Mouse (Mus musculus) limb, embryonic 15.5 days (tissue): ENCODE measurements around the gene Zbtb16. TPM values are rescaled to one million over a fixed set of nuclear protein-coding genes. Genes with fewer than 3 reads are reported as not detected.

Source experiments
- ATAC-seq: fragments of 200-750 bp; cut with Nextera tagmentation; 2 replicates; pipeline ENCODE4 v1.8.0; 2017; ENCODE audit warnings: low read depth, moderate TSS enrichment; ENCODE audit not compliant: insufficient number of reproducible peaks, low FRiP score, low TSS enrichment
- H3K27ac ChIP-seq: fragments of 300-500 bp; sonication (generic); 2 replicates; pipeline ENCODE4 v1.5.1; 2015; ENCODE audit warnings: moderate library complexity, mild to moderate bottlenecking, inconsistent platforms
- H3K27me3 ChIP-seq: fragments of 300-500 bp; sonication (generic); 2 replicates; pipeline ENCODE4 v1.6.1; 2015; ENCODE audit warnings: inconsistent platforms
- H3K36me3 ChIP-seq: fragments of 300-500 bp; sonication (generic); 2 replicates; pipeline ENCODE4 v1.6.1; 2015; ENCODE audit warnings: inconsistent platforms
- H3K4me1 ChIP-seq: fragments of 300-500 bp; sonication (generic); 2 replicates; pipeline ENCODE4 v1.6.1; 2015; ENCODE audit warnings: inconsistent platforms
- H3K4me2 ChIP-seq: fragments of 300-500 bp; sonication (generic); 2 replicates; pipeline ENCODE4 v1.6.1; 2015; ENCODE audit warnings: mild to moderate bottlenecking, inconsistent platforms
- H3K4me3 ChIP-seq: fragments of 300-500 bp; sonication (generic); 2 replicates; pipeline ENCODE4 v1.5.1; 2015; ENCODE audit warnings: mild to moderate bottlenecking, inconsistent platforms
- H3K9ac ChIP-seq: fragments of 300-500 bp; sonication (generic); 2 replicates; pipeline ENCODE4 v1.6.1; 2015; ENCODE audit warnings: inconsistent platforms
- H3K9me3 ChIP-seq: fragments of 300-500 bp; sonication (generic); 2 replicates; pipeline ENCODE4 v1.6.1; 2016; ENCODE audit warnings: inconsistent platforms
- whole genome bisulfite sequencing: fragments of 180-500 bp; shearing (Covaris S2); methylation state at CpG from one replicate; pipeline ENCODE4 v1.1.7; 2015; 5-methylcytosine and 5-hydroxymethylcytosine counted together
- polyA plus RNA-seq: library from polyadenylated mRNA; unstranded; fragments of >200 nt; fragmentation: Nextera tagmentation; extraction: Ambion mirVana; gene quantifications from 2 replicates; pipeline ENCODE4 v1.2.1, GENCODE M21; 2015

Gene Zbtb16
- polyA plus RNA-seq, 1 experiment from 2014 or later = 5.7 TPM

DNA sequence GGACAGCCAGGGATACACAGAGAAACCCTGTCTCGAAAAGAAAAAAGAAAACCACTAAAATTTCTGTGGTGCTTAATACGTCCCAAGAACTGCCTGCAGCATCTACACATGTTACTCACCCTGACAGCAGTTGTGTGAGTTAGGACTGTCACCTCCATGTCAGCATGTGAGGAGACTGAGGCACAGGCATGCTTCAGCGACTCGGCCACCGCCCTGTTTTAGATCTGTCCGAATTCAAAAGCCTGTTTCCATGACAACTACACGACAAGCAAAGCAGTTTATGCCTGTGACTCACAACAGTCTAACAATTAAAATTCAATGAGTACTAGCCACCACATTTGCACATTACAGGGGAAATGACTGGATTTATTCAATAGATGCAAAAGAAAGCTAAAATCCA, 228.6 kb downstream of the Zbtb16 start:
- no peaks in the 10 kb centered on the region for H3K9me3 ChIP-seq
- no peak overlapping the region for H3K4me3 ChIP-seq
- H3K9ac ChIP-seq = no peak overlapping the region
- WGBS = 57% methylated on average over 7 of the region's 7 CpGs
- H3K27ac ChIP-seq = no peak overlapping the region
- no peaks in the 10 kb centered on the region for H3K36me3 ChIP-seq
- H3K4me1 ChIP-seq = no peaks in the 10 kb centered on the region
- H3K4me2 ChIP-seq = no peak overlapping the region
- no peak for ATAC-seq
- no peaks in the 10 kb centered on the region for H3K27me3 ChIP-seq

DNA sequence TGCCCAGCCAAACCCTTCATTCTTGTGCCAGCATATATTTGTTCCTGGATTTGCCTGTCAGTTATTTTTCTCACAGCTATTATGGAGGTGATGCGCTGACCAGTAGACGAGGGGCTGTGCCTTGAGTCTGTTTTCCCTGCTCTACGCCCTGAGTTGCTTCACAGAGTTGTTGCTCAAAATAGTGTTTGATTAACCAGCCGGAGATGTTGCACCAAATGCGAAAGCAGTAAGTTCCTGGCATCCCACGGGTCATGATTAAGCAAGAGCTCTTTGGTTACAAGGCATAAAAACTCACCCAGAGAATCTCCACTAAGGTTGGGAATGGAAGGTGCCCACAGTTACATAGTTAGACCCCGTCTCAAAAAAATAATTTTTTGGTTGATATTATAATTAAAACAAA, 229.9 kb downstream of the Zbtb16 start:
- ATAC-seq = no peak
- Histone ChIP-seq H3K27me3 (no peaks in the 10 kb centered on the region), H3K27ac (no peak overlapping the region), H3K4me2 (no peak overlapping the region), H3K9me3 (no peaks in the 10 kb centered on the region), H3K4me3 (no peak overlapping the region), H3K4me1 (no peaks in the 10 kb centered on the region), H3K9ac (no peak overlapping the region), H3K36me3 (no peaks in the 10 kb centered on the region)
- WGBS = 89% methylated on average over 7 of the region's 7 CpGs

DNA sequence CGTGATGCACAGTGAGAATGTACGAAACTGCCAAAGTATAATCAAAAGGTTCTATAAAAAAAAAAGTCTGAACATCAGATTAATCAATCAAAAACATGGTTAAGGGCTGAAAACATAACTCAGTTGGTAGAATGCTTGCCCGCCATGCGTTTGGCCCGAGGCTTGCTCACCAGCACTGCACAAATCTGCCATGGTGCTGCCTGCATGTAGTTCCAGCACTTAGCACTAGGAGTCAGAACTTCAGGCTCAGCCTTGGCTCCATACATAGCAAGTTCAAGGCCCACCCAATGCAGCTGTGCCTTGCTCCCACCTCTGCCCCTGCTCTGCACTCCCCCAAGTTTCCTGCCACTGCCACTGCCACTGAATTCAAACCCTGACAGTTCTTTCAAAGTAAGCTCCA, 230.3 kb downstream of the Zbtb16 start:
- H3K4me3 ChIP-seq = no peak overlapping the region
- H3K4me1 ChIP-seq = no peaks in the 10 kb centered on the region
- no peak overlapping the region for H3K4me2 ChIP-seq
- no peak for ATAC-seq
- H3K9me3 ChIP-seq = no peaks in the 10 kb centered on the region
- no peaks in the 10 kb centered on the region for H3K36me3 ChIP-seq
- H3K9ac ChIP-seq = no peak overlapping the region
- no peak overlapping the region for H3K27ac ChIP-seq
- 91% methylated on average over 5 of the region's 5 CpGs for WGBS
- H3K27me3 ChIP-seq = no peaks in the 10 kb centered on the region

DNA sequence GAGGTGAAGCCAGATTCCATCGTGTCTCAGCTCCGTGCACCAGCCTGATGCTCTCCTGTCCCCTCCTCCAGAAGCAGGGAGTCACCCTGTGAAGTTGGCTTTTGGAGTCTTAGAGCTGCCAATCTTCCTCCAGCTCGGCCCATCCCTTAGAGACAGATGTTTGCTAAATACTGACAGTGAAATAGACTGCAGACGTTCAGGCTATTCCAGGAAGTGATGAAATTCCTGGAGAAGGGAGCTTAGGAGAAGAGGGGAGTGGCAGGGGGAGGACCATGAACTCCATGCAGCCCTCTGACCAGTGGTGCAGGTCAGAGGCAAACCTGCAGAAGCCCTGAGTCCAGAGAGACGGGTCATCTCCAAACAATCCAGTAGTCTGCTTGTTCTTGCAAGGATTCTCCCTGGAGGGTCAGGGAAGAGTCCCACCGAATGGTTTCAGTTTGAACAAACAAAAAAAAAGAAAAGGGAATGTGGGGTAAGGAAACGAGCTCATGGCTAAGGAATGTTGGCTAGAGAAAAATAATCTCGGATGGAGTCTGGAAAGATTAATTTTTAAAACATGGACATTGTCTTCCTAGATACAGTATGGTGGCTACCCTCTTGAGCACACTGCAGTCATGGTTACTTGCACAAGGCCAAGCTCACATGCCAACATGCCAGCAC, 231.0 kb downstream of the Zbtb16 start, which contains the start of gene Nnmt:
Gene Nnmt, minus strand, starts transcription at position 215 of the 660 bp plus-strand sequence.
- H3K36me3 ChIP-seq = no peaks in the 10 kb centered on the region
- H3K4me1 ChIP-seq = no peaks in the 10 kb centered on the region
- no peaks in the 10 kb centered on the region for H3K9me3 ChIP-seq
- no peaks in the 10 kb centered on the region for H3K27me3 ChIP-seq
- ATAC-seq = peak; percentile 48; the same call in 1 of the 2 replicates
- H3K4me3 ChIP-seq = no peak within 1 kb of the TSS
- no peak within 1 kb of the TSS for H3K9ac ChIP-seq
- WGBS = 35% methylated on average over 8 of the region's 8 CpGs
- H3K4me2 ChIP-seq = no peak within 1 kb of the TSS
- H3K27ac ChIP-seq = no peak within 1 kb of the TSS; the same call in 1 of the 2 replicates

Other genes with a start within 250 kb of the Zbtb16 start
- 12.1 and 12.5 TPM in 2 replicates for gene Nnmt, start 231.1 kb downstream of the Zbtb16 start, polyA plus RNA-seq
- 0.54 and 0.56 TPM in 2 replicates for gene Htr3a, start 74.9 kb upstream of the Zbtb16 start, polyA plus RNA-seq
- not detected in 2 replicates for gene Htr3b, start 128.8 kb upstream of the Zbtb16 start, polyA plus RNA-seq
- gene Usp28, start 149.2 kb upstream of the Zbtb16 start, polyA plus RNA-seq = 27.5 and 34.6 TPM in 2 replicates
- gene Zw10, start 219.4 kb upstream of the Zbtb16 start, polyA plus RNA-seq = 36.7 and 37.1 TPM in 2 replicates
- 0.32 and 0.37 TPM in 2 replicates for gene Tmprss5, start 245.0 kb upstream of the Zbtb16 start, polyA plus RNA-seq